Mouse (Mus musculus) liver, embryonic 14.5 days (tissue): Measurements from ENCODE around the gene Fbxl16. TPM values are rescaled to one million over a fixed set of nuclear protein-coding genes. Genes with fewer than 3 reads are reported as not detected.

Experiments
- ATAC-seq: fragments of 200-750 bp; cut with Nextera tagmentation; 2 replicates; pipeline ENCODE4 v1.8.0; 2017; ENCODE audit warnings: moderate number of reproducible peaks, mild to moderate bottlenecking, moderate library complexity; ENCODE audit not compliant: insufficient read depth
- DNase-seq, 3 experiments: peaks; one replicate each; pipeline ENCODE4 v3.0.0-alpha.2; 2012 to 2013; ENCODE audit warnings: low read depth in 3 of 3, low spot score in 3 of 3
- H3K27ac ChIP-seq: fragments of 300-500 bp; sonication (generic); 2 replicates; pipeline ENCODE4 v1.5.1; 2014; ENCODE audit warnings: moderate library complexity, mild to moderate bottlenecking, control low read depth, inconsistent platforms
- H3K27me3 ChIP-seq: fragments of 300-500 bp; sonication (generic); 2 replicates; pipeline ENCODE4 v1.6.1; 2014; ENCODE audit warnings: mild to moderate bottlenecking, low read length, moderate library complexity; ENCODE audit not compliant: control insufficient read depth, insufficient read depth
- H3K36me3 ChIP-seq: fragments of 300-500 bp; sonication (generic); replicated peaks from 2 replicates; pipeline ENCODE4 v1.6.1; 2014; ENCODE audit warnings: low read depth; ENCODE audit not compliant: control insufficient read depth, insufficient read depth
- H3K4me1 ChIP-seq, 2 experiments: fragments of 200-500 bp in 1 of 2; fragments of 300-500 bp in 1 of 2; sonication (generic) in 1 of 2; replicated peaks; 2 replicates each; pipeline ENCODE4 v1.6.1; 2012 to 2014; ENCODE audit warnings: antibody characterized with exemption in 1 of 2, inconsistent platforms in 1 of 2, low read length in 1 of 2; ENCODE audit not compliant: control insufficient read depth in 2 of 2, insufficient read depth in 2 of 2
- H3K4me2 ChIP-seq: fragments of 300-500 bp; sonication (generic); 2 replicates; pipeline ENCODE4 v1.6.1; 2014; ENCODE audit warnings: low read depth, mild to moderate bottlenecking, control low read depth, moderate library complexity
- H3K4me3 ChIP-seq, 2 experiments: fragments of 200-500 bp in 1 of 2; fragments of 300-500 bp in 1 of 2; sonication (generic) in 1 of 2; 2 replicates each; pipeline ENCODE4 v1.5.1; 2012 to 2014; ENCODE audit warnings: low read depth in 2 of 2, low read length in 2 of 2, mild to moderate bottlenecking in 2 of 2, control low read depth in 1 of 2, inconsistent platforms in 1 of 2, moderate library complexity in 1 of 2; ENCODE audit not compliant: insufficient read depth in 1 of 2
- H3K9ac ChIP-seq: fragments of 300-500 bp; sonication (generic); replicated peaks from 2 replicates; pipeline ENCODE4 v1.6.1; 2014; ENCODE audit warnings: mild to moderate bottlenecking, control low read depth, moderate library complexity
- H3K9me3 ChIP-seq: fragments of 300-500 bp; sonication (generic); 2 replicates; pipeline ENCODE4 v1.6.1; 2016; ENCODE audit warnings: low read length, mixed read lengths; ENCODE audit not compliant: control insufficient read depth
- CTCF ChIP-seq: IDR thresholded peaks from 2 replicates; pipeline ENCODE4 v1.5.1; 2016; ENCODE audit warnings: antibody characterized with exemption, low read depth, control low read depth
- EP300 ChIP-seq: IDR thresholded peaks from 2 replicates; pipeline ENCODE4 v1.6.1; 2016; ENCODE audit warnings: antibody characterized with exemption, low read depth
- WGBS: fragments of 180-500 bp; shearing (Covaris S2); extraction: QIAGEN DNeasy Blood & Tissue Kit; methylation state at CpG from one replicate; pipeline ENCODE4 v1.1.7; 2014; ENCODE audit not compliant: insufficient replicate concordance; 5-methylcytosine and 5-hydroxymethylcytosine counted together
- polyA plus RNA-seq, 2 experiments: library from polyadenylated mRNA; depleted of rRNA in 1 of 2; stranded (reverse) in 1 of 2; unstranded in 1 of 2; fragments of >200 nt; fragmentation: Nextera tagmentation in 1 of 2; extraction: Ambion mirVana in 1 of 2; gene quantifications; 2 replicates each; pipeline versions ENCODE4 v1.2.1 to v1.2.3; 2012 to 2014

Gene Fbxl16
- polyA plus RNA-seq, 2 experiments = 0.04 TPM; not detected in 1

DNA sequence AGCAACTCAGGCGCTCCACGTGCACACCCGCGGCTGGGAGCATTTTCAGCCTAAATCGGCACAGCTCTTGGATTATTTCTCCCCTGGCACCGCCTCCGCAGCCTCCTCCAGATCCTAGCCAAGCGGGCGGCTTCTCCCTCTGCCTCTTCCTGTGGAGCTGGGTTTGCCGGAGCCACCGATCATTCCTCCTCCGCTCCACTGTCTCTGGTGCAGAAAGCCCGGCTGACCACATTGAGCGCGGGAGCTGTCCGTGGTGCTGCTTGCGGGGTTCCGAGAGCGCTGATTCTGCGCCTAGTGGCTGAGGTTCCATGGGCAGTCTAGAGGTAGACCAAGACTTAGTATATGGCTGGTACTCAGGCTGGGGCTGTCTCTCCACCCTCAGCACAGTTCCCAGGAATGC, 4.6 kb downstream of the Fbxl16 start:
- Histone ChIP-seq H3K27me3 (peaks cover 42% of the 10 kb centered on the region), H3K4me1 (no peaks in the 10 kb centered on the region), H3K9ac (no peak overlapping the region), H3K9me3 (no peaks in the 10 kb centered on the region), H3K4me2 (no peak overlapping the region), H3K36me3 (no peaks in the 10 kb centered on the region), H3K27ac (no peak overlapping the region), H3K4me3 (no peak overlapping the region)
- TF ChIP-seq CTCF = peak; percentile 74
- TF ChIP-seq EP300 = no peak
- DNase-seq (peak in 1 of 3 experiments; percentile 52), ATAC-seq (no peak)
- 4% methylated on average over 20 of the region's 20 CpGs for WGBS

- Histone ChIP-seq H3K4me2 (no peak overlapping the region), H3K9me3 (no peaks in the 10 kb centered on the region), H3K4me1 (no peaks in the 10 kb centered on the region; a peak in 1 of 4 replicates), H3K9ac (no peak overlapping the region), H3K36me3 (no peaks in the 10 kb centered on the region), H3K27me3 (peaks cover 32% of the 10 kb centered on the region), H3K4me3 (no peak overlapping the region), H3K27ac (no peak overlapping the region)
- WGBS = 70% methylated on average over 11 of the region's 11 CpGs
- DNase-seq (no peak), ATAC-seq (no peak)
- TF ChIP-seq CTCF (no peak; the same call in 1 of the 2 replicates), EP300 (no peak)
Measured at GRCm38 (mm10) chr17:25817662-25818061, 8.8 kb downstream of the Fbxl16 start.

GRCm38 (mm10) chr17:25818851-25819780, 10.2 kb downstream of the Fbxl16 start:
- H3K27me3 ChIP-seq = peaks cover 30% of the 10 kb centered on the region
- 0 out of 4 replicates have a peak overlapping the region, but pooled peaks of 1 of the 2 experiments have one; percentile 16 for H3K4me3 ChIP-seq
- peaks cover 1 to 5% of the 10 kb centered on the region in 2 experiments; a peak in 3 of 4 replicates for H3K4me1 ChIP-seq
- ATAC-seq = peak; percentile 44; the same call in 1 of the 2 replicates
- peak overlapping the region; percentile 20; the same call in 1 of the 2 replicates for H3K4me2 ChIP-seq
- H3K36me3 ChIP-seq = no peaks in the 10 kb centered on the region
- no peak overlapping the region for H3K27ac ChIP-seq
- DNase-seq = no peak
- TF ChIP-seq EP300 = no peak
- TF ChIP-seq CTCF = no peak
- 6% methylated on average over 46 of the region's 46 CpGs for WGBS
- H3K9ac ChIP-seq = no peak overlapping the region
- no peaks in the 10 kb centered on the region for H3K9me3 ChIP-seq

- peaks cover 3% of the 10 kb centered on the region for H3K36me3 ChIP-seq
- no peaks in the 10 kb centered on the region for H3K9me3 ChIP-seq
- ATAC-seq (peak; percentile 67), DNase-seq (peak; percentile 81 to 82 (median 81))
- H3K27me3 ChIP-seq = peaks cover 25% of the 10 kb centered on the region
- H3K9ac ChIP-seq = peak within 1 kb of the TSS; percentile 82
- H3K4me2 ChIP-seq = peak within 1 kb of the TSS; percentile 87
- WGBS = 0% methylated on average over 18 of the region's 18 CpGs
- peak within 1 kb of the TSS; percentile 59 for H3K27ac ChIP-seq
- peak within 1 kb of the TSS; percentile 77 to 99 for H3K4me3 ChIP-seq
- TF ChIP-seq EP300 (no peak), CTCF (no peak)
- peaks cover 11 to 13% of the 10 kb centered on the region in 2 experiments; a peak in 3 of 4 replicates for H3K4me1 ChIP-seq
Measured at GRCm38 (mm10) chr17:25823452-25823851, 14.6 kb downstream of the Fbxl16 start, which contains the start of gene Wdr24. Gene Wdr24 (plus strand): TSS chr17:25823627.
